Mouse (Mus musculus) MEL (cell line): Measurements from ENCODE around the gene Cracr2a. TPM values are rescaled to one million over a fixed set of nuclear protein-coding genes. Genes with fewer than 3 reads are reported as not detected.

Experiments
- DNase-seq: peaks from one replicate; pipeline ENCODE4 v3.0.0; 2011; ENCODE audit warnings: low read depth, low spot score
- H3K27ac ChIP-seq: 2 replicates; pipeline ENCODE4 v1.5.1; 2012; ENCODE audit warnings: low read depth, mild to moderate bottlenecking, control low read depth, low read length, moderate library complexity; ENCODE audit not compliant: control insufficient read depth
- H3K27me3 ChIP-seq, 2 experiments: fragments of 150-350 bp in 1 of 2; sonication (generic) in 1 of 2; 2 replicates each; pipeline ENCODE4 v1.6.1; 2012; ENCODE audit warnings: low read length in 2 of 2, mild to moderate bottlenecking in 2 of 2, improper control_type of control experiment in 1 of 2, moderate library complexity in 1 of 2; ENCODE audit not compliant: insufficient read depth in 2 of 2, control insufficient read depth in 1 of 2
- H3K36me3 ChIP-seq, 2 experiments: 2 replicates each; pipeline ENCODE4 v1.6.1; 2012 to 2014; ENCODE audit warnings: low read length in 2 of 2, improper control_type of control experiment in 1 of 2, inconsistent platforms in 1 of 2, mild to moderate bottlenecking in 1 of 2; ENCODE audit not compliant: insufficient read depth in 2 of 2, control insufficient read depth in 1 of 2
- H3K4me1 ChIP-seq, 2 experiments: fragments of 150-350 bp in 1 of 2; sonication (generic) in 1 of 2; 2 replicates each; pipeline ENCODE4 v1.6.1; 2012; ENCODE audit warnings: low read length in 2 of 2, improper control_type of control experiment in 1 of 2, mild to moderate bottlenecking in 1 of 2; ENCODE audit not compliant: insufficient read depth in 2 of 2, control insufficient read depth in 1 of 2
- H3K4me3 ChIP-seq, 2 experiments: fragments of 150-350 bp in 1 of 2; sonication (generic) in 1 of 2; 2 replicates each; pipeline ENCODE4 v1.5.1; 2012; ENCODE audit warnings: low read depth in 2 of 2, low read length in 2 of 2, mild to moderate bottlenecking in 2 of 2, moderate library complexity in 2 of 2, control low read depth in 1 of 2, improper control_type of control experiment in 1 of 2; ENCODE audit not compliant: control insufficient read depth in 1 of 2, insufficient read depth in 1 of 2
- H3K79me2 ChIP-seq: 2 replicates; pipeline ENCODE4 v1.6.1; 2012; ENCODE audit warnings: mild to moderate bottlenecking, low read length, moderate library complexity; ENCODE audit not compliant: control insufficient read depth, poor library complexity, insufficient read depth
- H3K9ac ChIP-seq: 2 replicates; pipeline ENCODE4 v1.6.1; 2012; ENCODE audit warnings: low read depth, mild to moderate bottlenecking, control low read depth, low read length, moderate library complexity; ENCODE audit not compliant: control insufficient read depth, poor library complexity, severe bottlenecking
- H3K9me3 ChIP-seq: fragments of 150-350 bp; sonication (generic); replicated peaks from 2 replicates; pipeline ENCODE4 v1.6.1; 2012; ENCODE audit warnings: mild to moderate bottlenecking, low read length, improper control_type of control experiment, moderate library complexity; ENCODE audit not compliant: insufficient read depth
- BHLHE40 ChIP-seq: IDR thresholded peaks from 2 replicates; pipeline ENCODE4 v1.6.1; 2012; ENCODE audit warnings: low read depth, mild to moderate bottlenecking, inconsistent platforms, low read length, improper control_type of control experiment, borderline replicate concordance
- CHD1 ChIP-seq: IDR thresholded peaks from 2 replicates; pipeline ENCODE4 v1.6.1; 2012; ENCODE audit warnings: low read depth, mild to moderate bottlenecking, inconsistent platforms, low read length, improper control_type of control experiment
- CHD2 ChIP-seq: IDR thresholded peaks from 2 replicates; pipeline ENCODE4 v1.6.1; 2011; ENCODE audit warnings: low read length, improper control_type of control experiment
- CTCF ChIP-seq, 3 experiments: IDR thresholded peaks in 2 of 3; conservative IDR thresholded peaks in 1 of 3; 2 replicates each; pipeline ENCODE4 v1.5.1; 2011 to 2012; ENCODE audit warnings: low read length in 3 of 3, low read depth in 2 of 3, mild to moderate bottlenecking in 2 of 3, improper control_type of control experiment in 1 of 3, inconsistent platforms in 1 of 3, mixed read lengths in 1 of 3, moderate library complexity in 1 of 3; ENCODE audit not compliant: control insufficient read depth in 1 of 3, insufficient read depth in 1 of 3, poor library complexity in 1 of 3, severe bottlenecking in 1 of 3
- E2F4 ChIP-seq: IDR thresholded peaks from 2 replicates; pipeline ENCODE4 v1.6.1; 2011; ENCODE audit warnings: low read depth, low read length, improper control_type of control experiment, borderline replicate concordance
- ELF1 ChIP-seq: IDR thresholded peaks from 2 replicates; pipeline ENCODE4 v1.6.1; 2014; ENCODE audit warnings: low read depth, mild to moderate bottlenecking, inconsistent platforms, low read length, improper control_type of control experiment, moderate library complexity
- EP300 ChIP-seq, 2 experiments: IDR thresholded peaks; 2 replicates each; pipeline ENCODE4 v1.6.1; 2011; ENCODE audit warnings: improper control_type of control experiment in 2 of 2, low read length in 2 of 2, low read depth in 1 of 2, mild to moderate bottlenecking in 1 of 2
- ETS1 ChIP-seq: IDR thresholded peaks from 2 replicates; pipeline ENCODE4 v1.6.1; 2012; ENCODE audit warnings: low read depth, mild to moderate bottlenecking, inconsistent platforms, low read length, improper control_type of control experiment, moderate library complexity
- GABPA ChIP-seq: IDR thresholded peaks from 2 replicates; pipeline ENCODE4 v1.6.1; 2012; ENCODE audit warnings: low read depth, mild to moderate bottlenecking, inconsistent platforms, low read length, improper control_type of control experiment, moderate library complexity
- GATA1 ChIP-seq: IDR thresholded peaks from 2 replicates; pipeline ENCODE4 v1.6.1; 2011; ENCODE audit warnings: low read depth, low read length, improper control_type of control experiment
- HCFC1 ChIP-seq: IDR thresholded peaks from 2 replicates; pipeline ENCODE4 v1.6.1; 2012; ENCODE audit warnings: low read depth, mild to moderate bottlenecking, inconsistent platforms, low read length, improper control_type of control experiment, moderate library complexity
- JUND ChIP-seq: IDR thresholded peaks from 2 replicates; pipeline ENCODE4 v1.6.1; 2011; ENCODE audit warnings: low read depth, mild to moderate bottlenecking, improper control_type of control experiment, low read length
- KAT2A ChIP-seq: conservative IDR thresholded peaks from 2 replicates; pipeline ENCODE4 v1.6.1; 2012; ENCODE audit warnings: low read depth, low read length, improper control_type of control experiment, inconsistent platforms
- MAFK ChIP-seq: IDR thresholded peaks from 2 replicates; pipeline ENCODE4 v1.6.1; 2011; ENCODE audit warnings: low read depth, mild to moderate bottlenecking, low read length, improper control_type of control experiment, borderline replicate concordance
- MAX ChIP-seq: IDR thresholded peaks from 2 replicates; pipeline ENCODE4 v1.6.1; 2011; ENCODE audit warnings: low read length, improper control_type of control experiment
- MAZ ChIP-seq: IDR thresholded peaks from 2 replicates; pipeline ENCODE4 v1.6.1; 2012; ENCODE audit warnings: low read depth, mild to moderate bottlenecking, inconsistent platforms, low read length, improper control_type of control experiment
- MEF2A ChIP-seq: IDR thresholded peaks from 2 replicates; pipeline ENCODE4 v1.6.1; 2014; ENCODE audit warnings: low read depth, mild to moderate bottlenecking, inconsistent platforms, low read length, improper control_type of control experiment; ENCODE audit not compliant: poor library complexity, insufficient replicate concordance, severe bottlenecking; ENCODE audit errors: extremely low read depth
- MXI1 ChIP-seq: IDR thresholded peaks from 2 replicates; pipeline ENCODE4 v1.6.1; 2011; ENCODE audit warnings: mild to moderate bottlenecking, low read depth, low read length, improper control_type of control experiment
- MYB ChIP-seq: IDR thresholded peaks from 2 replicates; pipeline ENCODE4 v1.6.1; 2011; ENCODE audit warnings: mild to moderate bottlenecking, low read depth, low read length, improper control_type of control experiment
- MYC ChIP-seq: IDR thresholded peaks from 2 replicates; pipeline ENCODE4 v1.6.1; 2011; ENCODE audit warnings: low read depth, mild to moderate bottlenecking, low read length, improper control_type of control experiment, moderate library complexity
- NELFE ChIP-seq: IDR thresholded peaks from 2 replicates; pipeline ENCODE4 v1.6.1; 2011; ENCODE audit warnings: low read depth, low read length, improper control_type of control experiment
- NRF1 ChIP-seq: IDR thresholded peaks from 2 replicates; pipeline ENCODE4 v1.6.1; 2014; ENCODE audit warnings: low read depth, mild to moderate bottlenecking, inconsistent platforms, low read length, improper control_type of control experiment, moderate library complexity; ENCODE audit not compliant: poor library complexity, insufficient read depth, severe bottlenecking
- POLR2A ChIP-seq, 2 experiments: IDR thresholded peaks; 2 replicates each; pipeline ENCODE4 v1.6.1; 2011 to 2012; ENCODE audit warnings: low read length in 2 of 2, mild to moderate bottlenecking in 2 of 2, control low read depth in 1 of 2, improper control_type of control experiment in 1 of 2, low read depth in 1 of 2, moderate library complexity in 1 of 2; ENCODE audit not compliant: control insufficient read depth in 1 of 2, insufficient read depth in 1 of 2, poor library complexity in 1 of 2
- POLR2AphosphoS2 ChIP-seq: IDR thresholded peaks from 2 replicates; pipeline ENCODE4 v1.6.1; 2011; ENCODE audit warnings: low read length, improper control_type of control experiment
- POLR2AphosphoS5 ChIP-seq: IDR thresholded peaks from 2 replicates; pipeline ENCODE4 v1.6.1; 2012; ENCODE audit warnings: low read depth, borderline replicate concordance, mild to moderate bottlenecking, inconsistent platforms, low read length, moderate library complexity, mixed read lengths
- RAD21 ChIP-seq: IDR thresholded peaks from 2 replicates; pipeline ENCODE4 v1.6.1; 2011; ENCODE audit warnings: mild to moderate bottlenecking, low read depth, low read length, improper control_type of control experiment
- RCOR1 ChIP-seq: IDR thresholded peaks from 2 replicates; pipeline ENCODE4 v1.6.1; 2012; ENCODE audit warnings: low read depth, mild to moderate bottlenecking, inconsistent platforms, low read length, improper control_type of control experiment
- SIN3A ChIP-seq: IDR thresholded peaks from 2 replicates; pipeline ENCODE4 v1.6.1; 2012; ENCODE audit warnings: low read length, improper control_type of control experiment, inconsistent platforms
- SMC3 ChIP-seq: IDR thresholded peaks from 2 replicates; pipeline ENCODE4 v1.6.1; 2011; ENCODE audit warnings: low read depth, low read length, improper control_type of control experiment
- TAL1 ChIP-seq: IDR thresholded peaks from 2 replicates; pipeline ENCODE4 v1.6.1; 2012; ENCODE audit warnings: mild to moderate bottlenecking, inconsistent platforms, low read length, moderate library complexity, mixed read lengths
- TBP ChIP-seq: IDR thresholded peaks from 2 replicates; pipeline ENCODE4 v1.8.0; 2011; ENCODE audit warnings: low read depth, low read length, improper control_type of control experiment
- TCF12 ChIP-seq: IDR thresholded peaks from 2 replicates; pipeline ENCODE4 v1.6.1; 2014; ENCODE audit warnings: low read depth, mild to moderate bottlenecking, inconsistent platforms, low read length, improper control_type of control experiment, moderate library complexity
- UBTF ChIP-seq: IDR thresholded peaks from 2 replicates; pipeline ENCODE4 v1.6.1; 2012; ENCODE audit warnings: low read depth, mild to moderate bottlenecking, inconsistent platforms, low read length, improper control_type of control experiment, moderate library complexity, borderline replicate concordance; ENCODE audit not compliant: insufficient read depth
- USF1 ChIP-seq: IDR thresholded peaks from 2 replicates; pipeline ENCODE4 v1.6.1; 2014; ENCODE audit warnings: low read depth, mild to moderate bottlenecking, inconsistent platforms, low read length, improper control_type of control experiment, moderate library complexity
- USF2 ChIP-seq, 2 experiments: IDR thresholded peaks; 2 replicates each; pipeline ENCODE4 v1.6.1; 2011 to 2012; ENCODE audit warnings: improper control_type of control experiment in 2 of 2, low read length in 2 of 2, borderline replicate concordance in 1 of 2, inconsistent platforms in 1 of 2, low read depth in 1 of 2, mild to moderate bottlenecking in 1 of 2; ENCODE audit not compliant: insufficient read depth in 1 of 2
- ZC3H11A ChIP-seq: IDR thresholded peaks from 2 replicates; pipeline ENCODE4 v1.6.1; 2012; ENCODE audit warnings: low read depth, mild to moderate bottlenecking, inconsistent platforms, low read length, improper control_type of control experiment
- ZMIZ1 ChIP-seq: IDR thresholded peaks from 2 replicates; pipeline ENCODE4 v1.6.1; 2012; ENCODE audit warnings: low read depth, mild to moderate bottlenecking, inconsistent platforms, low read length, improper control_type of control experiment, moderate library complexity
- ZNF384 ChIP-seq: IDR thresholded peaks from 2 replicates; pipeline ENCODE4 v1.6.1; 2012; ENCODE audit warnings: low read depth, mild to moderate bottlenecking, inconsistent platforms, low read length, improper control_type of control experiment
- polyA plus RNA-seq, 2 experiments: library from polyadenylated mRNA; stranded (reverse) in 1 of 2; unstranded in 1 of 2; fragments of >175 nt in 1 of 2; fragments of >200 nt in 1 of 2; gene quantifications; 2 replicates each; pipeline versions ENCODE4 v1.2.1 to v1.2.4; 2012; ENCODE audit warnings: low replicate concordance in 2 of 2, low read depth in 1 of 2; ENCODE audit not compliant: insufficient read length in 2 of 2, insufficient read depth in 1 of 2, missing spikeins in 1 of 2
- total RNA-seq: library from RNA; depleted of rRNA; stranded (reverse); fragments of 300-350 nt; gene quantifications from 2 replicates; pipeline ENCODE4 v1.2.3, GENCODE M21; 2012

Gene Cracr2a
- total and polyA plus RNA-seq, 3 experiments: 2.2 to 3.1 TPM; not detected in 1

DNA sequence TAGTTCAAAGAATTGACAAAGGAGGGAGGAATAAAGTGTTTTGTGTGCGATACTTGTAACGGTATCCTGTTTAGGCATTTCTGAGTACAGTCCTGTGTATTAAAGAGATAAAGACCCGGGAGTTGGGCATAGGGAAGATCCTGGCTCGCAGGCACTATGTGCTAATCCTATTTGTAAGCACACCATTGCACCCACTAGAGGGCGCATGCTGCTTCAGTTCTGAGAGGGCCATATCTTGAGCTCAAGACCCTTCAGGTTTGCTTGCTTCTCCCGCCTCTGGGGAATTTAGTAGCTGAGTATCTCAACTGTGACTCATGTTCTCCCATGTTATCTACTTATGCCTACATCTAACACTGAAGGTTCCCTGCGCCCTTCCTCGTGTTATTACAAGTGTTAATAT, 36.7 kb upstream of the Cracr2a start:
- H3K4me1 ChIP-seq: peaks cover 3 to 17% of the 10 kb centered on the region in 2 experiments
- H3K27ac ChIP-seq: no peak overlapping the region
- no peak overlapping the region for H3K4me3 ChIP-seq
- no peaks in the 10 kb centered on the region for H3K9me3 ChIP-seq
- H3K27me3 ChIP-seq: no peaks in the 10 kb centered on the region
- peak; percentile 93 for DNase-seq
- H3K79me2 ChIP-seq: no peaks in the 10 kb centered on the region
- H3K9ac ChIP-seq: no peak overlapping the region
- peaks cover 0 to 2% of the 10 kb centered on the region in 2 experiments; a peak in 2 of 4 replicates for H3K36me3 ChIP-seq
- no peak for TF ChIP-seq MAZ
- TF ChIP-seq JUND: no peak
- TF ChIP-seq BHLHE40: no peak
- TF ChIP-seq MYC: no peak; the same call in 1 of the 2 replicates
- no peak for TF ChIP-seq EP300 (IDR thresholded peaks at IDR 0.05; ENCODE audit: low read depth in 1 of 2, low read length in 2 of 2)
- no peak for TF ChIP-seq CHD1
- no peak for TF ChIP-seq POLR2AphosphoS5
- no peak for TF ChIP-seq MAFK
- no peak for TF ChIP-seq CHD2
- TF ChIP-seq ZC3H11A: peak; percentile 56
- TF ChIP-seq ZNF384: no peak
- no peak for TF ChIP-seq ZMIZ1
- no peak for TF ChIP-seq NELFE
- TF ChIP-seq E2F4: 0 out of 2 replicates have a peak, but pooled peaks have one; percentile 52
- peak; percentile 73 for TF ChIP-seq RAD21
- no peak for TF ChIP-seq UBTF
- no peak for TF ChIP-seq USF2 (IDR thresholded peaks at IDR 0.05; ENCODE audit: borderline replicate concordance in 1 of 2, insufficient read depth in 1 of 2, low read depth in 1 of 2, low read length in 2 of 2)
- TF ChIP-seq SIN3A: no peak
- TF ChIP-seq MEF2A: no peak
- TF ChIP-seq MYB: no peak
- no peak for TF ChIP-seq KAT2A
- TF ChIP-seq GATA1: peak; percentile 46
- TF ChIP-seq HCFC1: no peak
- TF ChIP-seq NRF1: no peak
- TF ChIP-seq POLR2AphosphoS2: no peak
- no peak for TF ChIP-seq MAX
- no peak for TF ChIP-seq TCF12
- no peak for TF ChIP-seq ELF1
- no peak for TF ChIP-seq TAL1
- TF ChIP-seq SMC3: peak; percentile 76
- no peak for TF ChIP-seq POLR2A (IDR thresholded peaks at IDR 0.05; ENCODE audit: control insufficient read depth in 1 of 2, insufficient read depth in 1 of 2, low read depth in 1 of 2, low read length in 2 of 2, poor library complexity in 1 of 2)
- no peak for TF ChIP-seq GABPA
- no peak for TF ChIP-seq USF1
- TF ChIP-seq ETS1: no peak
- 0 out of 2 replicates have a peak, but pooled peaks have one; percentile 43 for TF ChIP-seq TBP
- TF ChIP-seq MXI1: no peak
- peak; percentile 81 to 89 (median 85) for TF ChIP-seq CTCF (IDR thresholded peaks at IDR 0.05 in 2 of 3, conservative IDR thresholded peaks at IDR 0.05 in 1 of 3; ENCODE audit: control insufficient read depth in 1 of 3, insufficient read depth in 1 of 3, low read depth in 2 of 3, low read length in 3 of 3, poor library complexity in 1 of 3, severe bottlenecking in 1 of 3)
- TF ChIP-seq RCOR1: no peak
